ENCODE assay signal across 10 mouse cellular contexts in the genomic region with DNA sequence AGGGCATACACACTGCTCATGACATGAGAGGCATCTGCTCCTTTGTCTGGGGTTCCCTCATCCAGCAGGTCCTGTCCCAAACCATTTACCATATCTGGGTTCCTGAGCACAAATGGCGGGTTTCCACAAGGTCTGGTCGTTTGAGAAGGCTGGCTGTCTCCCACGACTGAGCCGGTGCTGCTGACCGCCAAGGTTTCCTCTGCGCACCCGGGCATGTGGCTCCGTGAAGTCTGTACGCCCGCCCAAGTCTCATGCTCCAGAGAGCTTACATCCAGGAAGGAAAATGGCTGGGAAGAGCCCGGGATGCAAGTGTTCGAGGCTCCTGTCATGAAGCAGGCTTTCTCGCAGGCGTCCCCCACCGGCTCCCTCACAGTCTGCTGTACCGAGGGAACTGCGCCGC. TPM values are rescaled to one million over a fixed set of nuclear protein-coding genes. Genes with fewer than 3 reads are reported as not detected.
A peak's percentile ranks its signal among the peaks of the same experiment; 100 is the strongest.
DNase-seq lines count a peak whose midpoint lies in the region; ATAC-seq and TF ChIP-seq lines count a peak whose summit lies in the region.
"Had no signal": no experiment of that assay in that cellular context is flagged by ENCODE, and none has a peak within 500 bp of the region (broad histone marks: within the 10 kb centered on the region; RNA-seq: fewer than 3 reads in every experiment).

No protein-coding gene starts in this region.

- H3K27me3 ChIP-seq in heart, embryonic 11.5 days (ENCODE audit: control insufficient read depth, insufficient read depth, low read length), result no peaks in the 10 kb centered on the region
- H3K27me3 ChIP-seq in hindbrain, embryonic 12.5 days, result peaks cover 7% of the 10 kb centered on the region; the same call in 1 of the 2 replicates
- no peaks in the 10 kb centered on the region for H3K27me3 ChIP-seq in liver, postnatal 0 days (ENCODE audit: insufficient read depth, low read length)

- no peak overlapping the region for H3K9ac ChIP-seq in heart, embryonic 11.5 days (ENCODE audit: low read depth, low read length)
- peak overlapping the region; percentile 2; the same call in 1 of the 2 replicates for H3K9ac ChIP-seq in ES-E14 (ENCODE audit: insufficient read depth, low read depth, low read length, poor library complexity, severe bottlenecking)
- H3K9ac ChIP-seq in hindbrain, embryonic 12.5 days, result no peak overlapping the region
- no peak overlapping the region; the same call in 1 of the 2 replicates for H3K9ac ChIP-seq in liver, postnatal 0 days (replicated peaks)

- 56% methylated on average over 18 of the region's 18 CpGs for WGBS in heart, embryonic 11.5 days (ENCODE audit: insufficient replicate concordance)
- WGBS in hindbrain, embryonic 12.5 days, result 59% methylated on average over 18 of the region's 18 CpGs
- WGBS in liver, postnatal 0 days (ENCODE audit: insufficient replicate concordance), result 64% methylated on average over 18 of the region's 18 CpGs

- no peak for TF ChIP-seq CTCF in liver, postnatal 0 days (IDR thresholded peaks at IDR 0.05; ENCODE audit: low read depth)

- peak overlapping the region; percentile 79 for H3K4me2 ChIP-seq in heart, embryonic 11.5 days
- H3K4me2 ChIP-seq in hindbrain, embryonic 12.5 days (replicated peaks), result peak overlapping the region; percentile 51
- H3K4me2 ChIP-seq in liver, postnatal 0 days (ENCODE audit: low read depth, low read length), result peak overlapping the region; percentile 83

- H3K4me1 ChIP-seq in heart, embryonic 11.5 days (ENCODE audit: control insufficient read depth, insufficient read depth, low read length), result peaks cover 8% of the 10 kb centered on the region
- peaks cover 0 to 8% of the 10 kb centered on the region in 2 experiments; a peak in 2 of 4 replicates for H3K4me1 ChIP-seq in ES-E14 (ENCODE audit: control insufficient read depth in 2 of 2, insufficient read depth in 2 of 2, low read length in 2 of 2, poor library complexity in 1 of 2)
- peaks cover 8% of the 10 kb centered on the region for H3K4me1 ChIP-seq in hindbrain, embryonic 12.5 days
- peaks cover 14% of the 10 kb centered on the region for H3K4me1 ChIP-seq in liver, postnatal 0 days (ENCODE audit: insufficient read depth)

- TF ChIP-seq EP300 in liver, postnatal 0 days (IDR thresholded peaks at IDR 0.05; ENCODE audit: low read depth), result no peak

- H3K36me3 ChIP-seq in heart, embryonic 11.5 days (ENCODE audit: control insufficient read depth, insufficient read depth, low read length), result no peaks in the 10 kb centered on the region
- no peaks in the 10 kb centered on the region for H3K36me3 ChIP-seq in ES-E14 (ENCODE audit: control insufficient read depth, insufficient read depth, low read length, poor library complexity, severe bottlenecking)
- H3K36me3 ChIP-seq in hindbrain, embryonic 12.5 days, result no peaks in the 10 kb centered on the region
- H3K36me3 ChIP-seq in liver, postnatal 0 days (replicated peaks; ENCODE audit: insufficient read depth, low read length), result no peaks in the 10 kb centered on the region

- no peak for ATAC-seq in heart, embryonic 11.5 days (replicated peaks; ENCODE audit: insufficient number of reproducible peaks, low FRiP score, low TSS enrichment)
- ATAC-seq in hindbrain, embryonic 12.5 days (ENCODE audit: low FRiP score), result no peak
- ATAC-seq in liver, postnatal 0 days, result no peak

- H3K9me3 ChIP-seq in heart, embryonic 11.5 days (replicated peaks; ENCODE audit: control insufficient read depth, low read length), result no peaks in the 10 kb centered on the region
- no peaks in the 10 kb centered on the region for H3K9me3 ChIP-seq in ES-E14 (ENCODE audit: control insufficient read depth, insufficient read depth, low read depth, low read length)
- H3K9me3 ChIP-seq in hindbrain, embryonic 12.5 days (replicated peaks), result no peaks in the 10 kb centered on the region
- no peaks in the 10 kb centered on the region for H3K9me3 ChIP-seq in liver, postnatal 0 days (ENCODE audit: low read length)

- no peak overlapping the region for H3K27ac ChIP-seq in heart, embryonic 11.5 days (ENCODE audit: low read depth, low read length)
- H3K27ac ChIP-seq in ES-E14 (ENCODE audit: insufficient read depth, low read depth, low read length, poor library complexity, severe bottlenecking), result no peak overlapping the region
- H3K27ac ChIP-seq in hindbrain, embryonic 12.5 days, result no peak overlapping the region
- H3K27ac ChIP-seq in liver, postnatal 0 days (ENCODE audit: low read depth), result 0 out of 2 replicates have a peak overlapping the region, but pooled peaks have one; percentile 37

- no peak for DNase-seq in heart, postnatal 25 days (ENCODE audit: low spot score)
- DNase-seq in ES-E14 (ENCODE audit: low read depth, low spot score), result no peak
- DNase-seq in liver, postnatal 0 days, result no peak
- no peak for DNase-seq in MN1 (ENCODE audit: low spot score)
- DNase-seq in adrenal gland, adult 18-20 months (ENCODE audit: low spot score in 2 of 2), result no peak
- DNase-seq in embryo, embryonic 10 days (ENCODE audit: low spot score), result no peak

- in situ Hi-C loops in ES-E14 (cut with MboI; ENCODE audit: low sequenced_read_pairs in 2 of 2, unreplicated experiment in 2 of 2), result loop anchor here (10.0 kb wide), 1 partner anchor 200 kb away; no protein-coding TSS in a partner anchor

- H3K4me3 ChIP-seq in heart, embryonic 11.5 days (ENCODE audit: low read depth, low read length), result peak overlapping the region; percentile 39
- H3K4me3 ChIP-seq in ES-E14 (ENCODE audit: insufficient read depth in 1 of 2, low read depth in 1 of 2, low read length in 2 of 2, poor library complexity in 1 of 2, severe bottlenecking in 1 of 2), result peak overlapping the region; percentile 38 to 61
- H3K4me3 ChIP-seq in hindbrain, embryonic 12.5 days, result peak overlapping the region; percentile 27; the same call in 1 of the 2 replicates
- H3K4me3 ChIP-seq in liver, postnatal 0 days (ENCODE audit: low read depth, low read length), result peak overlapping the region; percentile 46

- intact Hi-C loops in heart, postnatal 25 days (cut with DNase I), result loop anchor here (2.0 kb wide), 1 partner anchor 178 kb away; no protein-coding TSS in a partner anchor

TF ChIP-seq in ES-E14, 5 proteins besides CTCF, POLR2A, EP300 and RAD21:
- TF ChIP-seq CHD2 (IDR thresholded peaks at IDR 0.05; ENCODE audit: low read depth, low read length), result no peak

RNA-seq across cellular contexts. Expression of a gene that starts 53.2 kb away (rescaled TPM):
- not detected in 2 replicates for polyA plus RNA-seq in heart, embryonic 11.5 days (2014; fragmentation: Nextera tagmentation; extraction: Ambion mirVana)
- 1 to 10 TPM in 1 of 2 experiments, not detected in 1; 1.1 TPM for total RNA-seq in heart, postnatal 25 days (2021)
- 9.6 and 18.8 TPM in 2 replicates for total RNA-seq in ES-E14 (2012; rRNA removed)
- polyA plus RNA-seq in hindbrain, embryonic 12.5 days (2016; fragmentation: Nextera tagmentation; extraction: Ambion mirVana), result 0.80 and 1.1 TPM in 2 replicates
- polyA plus RNA-seq in liver, postnatal 0 days (2015; fragmentation: Nextera tagmentation; extraction: Ambion mirVana), result 0.79 and 1.1 TPM in 2 replicates
- 1 to 10 TPM in 1 of 2 experiments, under 1 TPM in 1; 0.77 to 1.6 TPM for total RNA-seq in adrenal gland, adult 18-20 months (2021)
- total RNA-seq: hematopoietic stem cell, adult 5-6 weeks; neutrophil, adult 5-6 weeks had no signal

RNA-seq across cellular contexts. Expression of a gene that starts 53.7 kb away (rescaled TPM):
- 85.8 and 93.7 TPM in 2 replicates for polyA plus RNA-seq in heart, embryonic 11.5 days (2014; fragmentation: Nextera tagmentation; extraction: Ambion mirVana)
- total RNA-seq in heart, postnatal 25 days (2021), result 10 to 100 TPM; 81.6 to 89.8 TPM
- 72.9 and 83.7 TPM in 2 replicates for total RNA-seq in ES-E14 (2012; rRNA removed)
- 97.9 and 107 TPM in 2 replicates for polyA plus RNA-seq in hindbrain, embryonic 12.5 days (2016; fragmentation: Nextera tagmentation; extraction: Ambion mirVana)
- 35.8 and 37.2 TPM in 2 replicates for polyA plus RNA-seq in liver, postnatal 0 days (2015; fragmentation: Nextera tagmentation; extraction: Ambion mirVana)
- 100 to 1,000 TPM; 131 to 161 TPM for total RNA-seq in adrenal gland, adult 18-20 months (2021)
